Mouse (Mus musculus) layer of hippocampus, adult 9-10 months (tissue): ENCODE results near the gene Psmd3.
"Not testable (repeated sequence)": the region's sequence is repeated elsewhere in the genome, so short reads cannot be mapped to it uniquely, and the experiment has no call there.

ENCODE experiments used
- DNase-seq: peaks from one replicate; pipeline ENCODE4 v3.0.0; 2022; ENCODE audit warnings: low spot score

Gene Psmd3

GRCm38 (mm10) chr11:98717904-98718303 lies 35.5 kb downstream of the Psmd3 start:
- DNase-seq: peak; percentile 68

GRCm38 (mm10) chr11:98720756-98721155 lies 38.4 kb downstream of the Psmd3 start:
- DNase-seq: no peak

DNA sequence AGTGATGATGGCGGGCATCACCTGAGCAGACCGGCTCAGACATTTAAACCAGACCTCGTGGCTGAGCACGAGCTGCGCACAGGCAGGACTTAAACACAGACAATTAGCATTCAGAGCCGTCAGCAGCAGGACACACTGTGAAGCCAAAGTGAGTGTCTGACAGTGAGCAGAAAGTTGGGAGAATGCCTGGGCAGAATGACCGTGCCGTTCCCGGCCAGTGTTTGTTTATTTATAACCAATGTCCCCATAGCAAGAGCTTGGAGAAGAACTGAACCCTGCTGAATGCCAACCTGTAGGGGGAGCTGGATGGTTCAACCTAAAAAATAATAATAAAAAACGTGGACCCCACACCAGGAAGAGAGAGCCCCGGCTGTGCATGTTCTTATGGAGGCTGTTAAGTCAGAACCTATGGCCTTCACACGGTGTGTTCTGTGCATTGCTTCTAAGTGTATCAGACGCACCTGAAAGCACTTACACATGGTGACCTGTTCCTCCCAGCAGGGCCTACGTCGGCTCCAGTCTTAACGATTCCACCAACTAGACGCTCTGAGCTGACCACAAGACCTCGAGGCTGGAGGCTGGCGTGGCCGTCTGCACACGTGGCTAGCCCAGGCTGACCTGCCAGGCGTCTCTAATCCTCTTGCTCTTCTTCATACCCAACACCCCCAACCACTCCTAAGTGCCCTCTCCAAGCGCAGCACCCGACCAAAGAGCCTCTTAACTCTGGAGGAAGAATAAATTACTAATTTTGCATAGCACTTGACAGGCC lies 39.3 kb downstream of the Psmd3 start:
- DNase-seq: no peak

DNA sequence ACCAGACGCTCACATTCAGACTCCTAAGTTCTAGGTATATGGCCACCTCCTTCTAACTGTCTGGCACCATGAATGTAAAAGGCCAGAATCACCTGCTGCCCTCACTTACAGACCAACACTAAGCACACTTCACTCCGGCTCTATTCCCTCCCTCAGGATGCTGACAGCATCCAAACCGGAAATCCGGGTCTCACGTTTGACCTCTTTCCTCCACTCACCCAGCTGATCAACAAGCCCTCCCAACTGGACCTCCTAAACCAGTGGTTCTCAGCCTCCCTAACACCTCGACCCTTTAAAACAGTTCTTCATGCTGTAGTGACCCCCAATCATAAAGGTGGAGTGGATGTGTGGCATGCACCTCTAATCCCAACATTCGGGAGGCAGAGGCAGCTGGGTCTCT lies 40.7 kb downstream of the Psmd3 start:
- DNase-seq: no peak

DNA sequence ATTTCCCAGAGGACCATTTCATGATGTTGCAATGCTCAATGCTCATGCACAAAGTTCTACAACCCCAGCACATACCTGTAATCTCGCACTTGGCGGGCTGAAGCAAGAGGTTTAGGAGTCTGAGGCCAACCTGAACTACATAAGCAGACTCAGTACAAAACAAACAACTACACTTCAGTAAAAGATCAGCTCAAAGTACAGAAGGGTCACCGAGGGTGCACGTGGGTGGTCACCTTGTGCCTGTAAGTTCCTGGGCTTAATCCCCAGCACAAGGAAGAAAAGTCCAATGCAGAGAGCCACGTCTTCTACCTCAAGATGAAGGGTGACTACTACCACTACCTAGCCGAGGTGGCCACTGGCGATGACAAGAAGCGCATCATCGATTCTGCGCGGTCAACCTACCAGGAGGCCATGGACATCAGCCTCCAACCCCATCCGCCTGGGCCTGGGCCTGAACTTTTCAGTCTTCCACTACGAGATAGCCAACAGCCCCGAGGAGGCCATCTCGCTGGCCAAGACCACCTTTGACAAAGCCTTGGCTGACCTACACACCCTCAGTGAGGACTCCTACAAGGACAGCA lies 43.7 kb downstream of the Psmd3 start:
- DNase-seq: no peak

GRCm38 (mm10) chr11:98729119-98729588 lies 46.8 kb downstream of the Psmd3 start, which contains the start of gene Med24:
Gene Med24, minus strand, starts transcription at chr11:98729435.
- DNase-seq: peak; percentile 92

- no peak for DNase-seq
These were observed 48.4 kb downstream of the Psmd3 start for GRCm38 (mm10) chr11:98730727-98731126.

DNA sequence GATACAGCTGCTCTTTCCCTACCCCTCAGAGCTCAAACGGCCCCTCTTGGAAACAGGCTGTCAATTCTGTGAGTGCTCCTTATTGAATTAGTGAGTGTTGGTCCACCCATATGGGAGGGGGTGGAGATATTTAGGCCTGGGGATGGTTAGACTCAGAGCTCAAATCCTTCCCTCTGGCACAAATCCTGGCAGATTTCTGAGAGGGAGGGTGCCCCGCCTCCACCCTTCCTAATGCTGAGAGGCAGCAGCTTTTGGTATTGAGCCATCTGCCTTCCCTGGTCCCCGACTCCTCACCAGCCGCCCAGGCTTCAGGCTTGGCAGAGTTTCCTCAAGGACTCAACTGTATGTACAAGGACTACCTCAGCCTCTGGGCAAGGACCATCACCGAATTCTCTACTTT lies 48.8 kb downstream of the Psmd3 start:
- DNase-seq: no peak

DNA sequence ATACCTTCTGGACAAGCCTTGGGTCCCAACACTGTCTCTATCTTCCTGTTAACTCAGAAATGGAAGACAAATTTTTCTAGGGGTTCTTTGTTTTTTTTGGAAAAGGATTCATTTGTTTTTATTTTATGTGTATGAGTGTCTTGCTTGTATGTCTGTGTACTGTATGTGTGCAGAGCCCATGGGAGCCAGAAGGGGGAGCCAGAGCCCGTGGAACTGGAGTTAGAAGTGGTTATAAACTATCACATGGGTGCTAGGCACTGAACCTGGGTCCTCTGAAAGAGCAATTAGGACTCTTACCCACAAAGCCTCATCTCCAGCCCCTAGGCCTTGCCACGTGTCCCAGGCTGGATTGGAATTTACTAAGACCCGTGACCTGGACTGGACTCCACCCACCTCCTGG lies 51.7 kb downstream of the Psmd3 start:
- no peak for DNase-seq

- DNase-seq: no peak
These were observed 52.8 kb downstream of the Psmd3 start for GRCm38 (mm10) chr11:98735111-98735510.

- no peak for DNase-seq
These were observed 53.8 kb downstream of the Psmd3 start for GRCm38 (mm10) chr11:98736176-98736575.

GRCm38 (mm10) chr11:98737220-98737619 lies 54.9 kb downstream of the Psmd3 start:
- DNase-seq: not testable (repeated sequence)

GRCm38 (mm10) chr11:98738428-98738911 lies 56.1 kb downstream of the Psmd3 start:
- no peak for DNase-seq

DNA sequence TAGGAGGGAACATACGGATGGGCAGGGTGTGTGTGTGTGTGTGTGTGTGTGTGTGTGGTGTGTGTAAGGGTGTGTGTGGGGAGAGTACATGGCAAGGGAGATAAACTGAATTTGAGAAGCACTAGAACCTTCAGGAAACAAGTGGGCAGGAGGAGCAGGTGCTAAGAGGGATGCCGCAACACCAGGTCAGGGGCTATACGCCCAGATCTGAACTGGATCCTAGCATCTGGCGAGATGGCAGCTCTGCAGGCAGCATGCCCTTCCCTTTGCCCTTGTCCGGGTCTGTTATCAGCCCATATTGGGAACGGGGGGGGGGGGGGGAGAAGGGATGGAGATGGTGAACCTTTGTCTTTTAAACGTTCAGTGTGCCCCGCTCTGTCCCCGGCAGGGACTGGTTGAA lies 56.6 kb downstream of the Psmd3 start:
- DNase-seq: no peak

DNA sequence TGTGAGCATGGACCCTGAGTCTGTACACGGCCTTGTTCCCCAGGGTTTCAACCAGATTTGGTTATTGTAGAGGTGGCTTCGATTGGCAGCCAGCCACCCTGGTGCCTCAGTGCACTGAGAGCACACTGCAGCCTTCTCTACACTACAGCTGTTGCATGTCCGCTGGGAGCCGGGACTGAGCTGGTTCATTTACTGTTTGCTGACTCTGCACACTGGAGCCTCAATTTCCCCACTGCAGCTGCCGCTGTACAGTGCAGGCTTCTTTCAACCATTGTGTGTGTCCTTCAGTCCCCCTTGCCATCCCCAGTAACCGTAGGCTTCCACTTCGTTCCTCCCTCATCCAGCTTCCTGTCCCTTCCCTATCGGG lies 57.7 kb downstream of the Psmd3 start:
- no peak for DNase-seq

- no peak for DNase-seq
These were observed 58.2 kb downstream of the Psmd3 start, which contains the start of gene Thra for GRCm38 (mm10) chr11:98740393-98741050. Gene Thra, plus strand, starts transcription at chr11:98740638.

GRCm38 (mm10) chr11:98741051-98741620 lies 58.8 kb downstream of the Psmd3 start:
- DNase-seq: no peak

- no peak for DNase-seq
These were observed 59.5 kb downstream of the Psmd3 start for GRCm38 (mm10) chr11:98741622-98742396.

DNA sequence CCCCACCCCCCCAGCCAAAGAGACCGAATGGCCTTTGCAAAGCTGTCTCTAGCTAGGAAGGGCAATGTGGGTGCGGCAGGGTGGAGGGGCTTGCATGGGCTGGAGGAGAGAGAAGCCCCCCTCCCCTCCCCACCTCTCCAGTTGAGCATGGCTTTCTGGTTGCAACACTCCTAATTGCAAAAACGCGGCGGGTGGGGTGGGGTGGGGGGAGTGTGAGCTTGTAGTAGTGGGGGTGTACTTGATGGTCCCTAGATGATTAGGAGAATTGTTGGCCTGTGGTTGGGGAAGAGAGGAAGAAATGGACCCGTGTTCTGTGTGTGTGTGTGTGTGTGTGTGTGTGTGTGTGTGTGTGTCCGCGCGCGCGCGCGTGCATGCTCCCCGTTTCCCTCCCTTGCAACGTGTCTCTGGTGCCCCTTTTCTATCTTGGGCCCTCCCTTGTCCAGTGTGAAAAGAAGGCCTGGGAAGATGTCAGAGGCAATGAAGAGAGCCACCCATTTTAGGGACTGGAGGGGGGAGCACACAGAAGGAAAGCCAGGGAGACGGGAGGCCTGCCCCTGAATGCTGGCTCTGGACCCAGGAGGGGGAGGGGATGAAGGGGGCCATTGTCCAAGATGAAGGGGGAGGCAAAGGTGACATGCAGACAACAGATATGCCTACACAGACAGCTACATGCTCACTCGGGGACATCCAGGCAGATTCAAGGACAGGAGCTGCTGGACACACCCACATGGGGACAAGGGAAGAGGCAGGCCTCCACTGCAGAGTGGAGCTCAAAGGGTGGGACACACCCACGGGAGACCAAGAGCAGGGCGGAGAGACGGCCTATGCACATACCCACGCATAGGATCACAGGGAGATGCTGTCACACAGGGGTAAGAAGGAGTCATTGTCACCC lies 60.3 kb downstream of the Psmd3 start:
- no peak for DNase-seq

DNA sequence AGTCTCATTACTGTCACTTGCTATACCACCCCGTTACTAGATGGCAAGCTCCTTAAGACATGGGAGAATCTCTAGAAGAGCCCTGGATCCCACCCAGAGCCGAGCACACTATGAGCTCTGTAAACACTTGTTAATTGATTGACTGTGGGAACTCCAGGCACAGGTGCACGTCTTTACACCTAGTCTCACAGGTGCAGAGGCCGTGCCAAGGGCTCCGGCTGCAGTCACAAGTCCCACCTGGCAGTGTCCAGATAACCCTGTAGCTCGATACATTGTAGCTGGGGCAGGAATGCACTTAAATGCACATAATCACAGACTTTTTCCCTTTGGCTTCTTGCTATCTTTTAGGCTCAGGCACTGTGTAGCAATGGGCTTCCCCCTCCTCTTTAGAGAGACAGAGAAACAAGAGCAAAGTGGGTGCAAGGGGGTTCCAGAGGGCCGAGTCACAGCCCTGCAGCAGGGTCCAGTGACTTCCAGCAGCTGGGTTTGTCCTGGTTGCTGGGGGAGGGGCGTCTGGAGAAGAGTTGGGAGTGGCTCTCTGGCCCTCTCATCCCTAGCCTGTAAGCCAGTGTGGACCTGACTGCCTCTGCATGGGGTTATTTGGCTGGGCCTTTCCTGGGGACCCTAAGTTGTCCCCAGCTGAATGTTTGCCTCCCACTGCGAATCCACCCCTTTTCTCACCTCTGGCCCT lies 61.4 kb downstream of the Psmd3 start:
- DNase-seq: no peak
